Mouse (Mus musculus) testis, adult 2 months (tissue): ENCODE measurements around the gene Tomm20l. TPM values are rescaled to one million over a fixed set of nuclear protein-coding genes. Genes with fewer than 3 reads are reported as not detected.

Source experiments
- H3K27ac ChIP-seq: fragments of 200-500 bp; 2 replicates; pipeline ENCODE4 v1.5.1; 2012; ENCODE audit warnings: low read depth, low read length; ENCODE audit not compliant: control insufficient read depth, insufficient read depth
- H3K27me3 ChIP-seq: fragments of 200-500 bp; 2 replicates; pipeline ENCODE4 v1.6.1; 2012; ENCODE audit warnings: mild to moderate bottlenecking, low read length, moderate library complexity; ENCODE audit not compliant: control insufficient read depth, insufficient read depth
- H3K36me3 ChIP-seq: fragments of 200-500 bp; 2 replicates; pipeline ENCODE4 v1.6.1; 2012; ENCODE audit warnings: mild to moderate bottlenecking, low read length; ENCODE audit not compliant: control insufficient read depth, insufficient read depth
- H3K4me1 ChIP-seq: fragments of 200-500 bp; 2 replicates; pipeline ENCODE4 v1.6.1; 2012; ENCODE audit warnings: low read length; ENCODE audit not compliant: control insufficient read depth, insufficient read depth
- H3K4me3 ChIP-seq: fragments of 200-500 bp; 2 replicates; pipeline ENCODE4 v1.5.1; 2012; ENCODE audit warnings: low read depth, mild to moderate bottlenecking, low read length, moderate library complexity, mixed read lengths; ENCODE audit not compliant: control insufficient read depth
- CTCF ChIP-seq: fragments of 200-500 bp; IDR thresholded peaks from 2 replicates; pipeline ENCODE4 v1.5.1; 2012; ENCODE audit warnings: low read depth, mild to moderate bottlenecking, inconsistent platforms, low read length, moderate library complexity; ENCODE audit not compliant: control insufficient read depth, insufficient read depth, insufficient replicate concordance
- POLR2A ChIP-seq: fragments of 200-500 bp; IDR thresholded peaks from 2 replicates; pipeline ENCODE4 v1.6.1; 2012; ENCODE audit warnings: low read depth, mild to moderate bottlenecking, inconsistent platforms, low read length, moderate library complexity; ENCODE audit not compliant: control insufficient read depth
- polyA plus RNA-seq: library from polyadenylated mRNA; depleted of rRNA; stranded (reverse); fragments of >200 nt; gene quantifications from 2 replicates; pipeline ENCODE4 v1.2.3, GENCODE M21; 2012; rRNA removed

Tomm20l gene
- polyA plus RNA-seq, 1 experiment, result 48.0 TPM

DNA sequence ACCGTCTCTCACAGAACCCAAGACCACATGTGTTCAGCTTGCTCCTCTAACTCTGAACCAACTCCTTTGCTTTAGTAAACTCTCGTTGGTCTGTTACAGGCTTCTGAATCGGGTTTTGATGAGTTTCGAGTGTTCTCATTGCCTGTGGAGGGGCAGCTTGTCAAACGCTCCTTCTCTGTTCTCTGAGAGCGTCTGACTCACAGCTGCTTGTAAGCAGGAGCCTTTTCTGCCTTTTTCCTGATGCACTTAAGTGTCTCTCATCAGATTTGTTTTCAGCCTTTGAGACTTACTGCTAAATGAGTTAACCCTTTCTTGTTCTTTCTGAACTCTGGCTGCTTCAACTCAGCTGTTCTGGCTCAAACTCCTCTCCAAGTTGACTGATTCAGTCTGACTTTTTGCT is 46.7 kb downstream of the Tomm20l start:
- Histone ChIP-seq H3K4me3 (no peak overlapping the region), H3K36me3 (peaks cover 1% of the 10 kb centered on the region; the same call in 1 of the 2 replicates), H3K27me3 (no peaks in the 10 kb centered on the region), H3K27ac (no peak overlapping the region), H3K4me1 (no peaks in the 10 kb centered on the region)
- TF ChIP-seq CTCF (no peak), POLR2A (no peak)

DNA sequence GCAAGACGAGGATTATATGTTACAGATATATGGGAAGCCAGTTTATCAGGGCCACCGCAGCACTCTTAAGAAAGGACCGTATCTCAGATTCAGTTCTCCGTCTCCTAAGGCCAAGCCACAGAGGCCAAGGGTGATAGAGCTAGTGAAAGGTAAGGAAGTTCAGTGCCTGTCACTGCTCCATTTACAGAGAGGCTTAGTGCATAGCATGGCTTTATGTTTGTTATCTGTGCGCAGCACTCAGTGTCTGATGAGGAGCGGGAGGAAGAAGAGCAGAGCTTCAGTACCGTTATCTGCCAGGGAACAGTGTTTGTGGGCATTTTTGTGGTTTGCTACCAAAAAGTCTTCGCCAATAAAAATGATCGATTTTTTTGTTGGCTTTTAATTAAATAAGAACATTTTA is 53.2 kb downstream of the Tomm20l start:
- no peak overlapping the region for H3K27ac ChIP-seq
- H3K4me1 ChIP-seq, result no peaks in the 10 kb centered on the region
- no peaks in the 10 kb centered on the region for H3K27me3 ChIP-seq
- peaks cover 2% of the 10 kb centered on the region for H3K36me3 ChIP-seq
- H3K4me3 ChIP-seq, result no peak overlapping the region
- no peak for TF ChIP-seq CTCF
- TF ChIP-seq POLR2A, result no peak

DNA sequence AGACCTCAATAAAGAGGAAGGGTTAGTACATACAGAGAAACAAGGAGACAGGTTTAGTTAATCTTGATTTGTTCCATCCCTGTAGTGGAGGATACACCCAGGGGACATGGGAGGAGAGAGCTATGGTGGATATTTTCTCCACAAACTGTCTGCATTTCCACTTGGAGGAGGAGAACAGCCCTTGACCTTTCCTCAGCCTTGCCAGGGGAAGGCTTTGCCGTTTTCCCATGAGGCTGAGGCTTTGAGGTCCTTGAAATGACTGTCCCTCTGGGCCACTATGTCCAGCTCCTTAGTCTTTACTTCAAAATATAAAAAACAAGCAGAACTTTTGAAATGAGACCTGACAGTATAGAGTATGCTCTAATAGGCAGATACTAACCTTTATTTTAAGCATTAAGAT is 58.7 kb downstream of the Tomm20l start:
- no peaks in the 10 kb centered on the region for H3K4me1 ChIP-seq
- H3K36me3 ChIP-seq, result peaks cover 4% of the 10 kb centered on the region
- H3K27me3 ChIP-seq, result no peaks in the 10 kb centered on the region
- H3K27ac ChIP-seq, result no peak overlapping the region
- H3K4me3 ChIP-seq, result no peak overlapping the region
- TF ChIP-seq CTCF, result no peak
- TF ChIP-seq POLR2A, result no peak

Other genes with a start within 250 kb of the Tomm20l start
- 212 and 286 TPM in 2 replicates for gene Actr10, start 173.6 kb upstream of the Tomm20l start, polyA plus RNA-seq
- 28.0 and 42.4 TPM in 2 replicates for gene Psma3, start 136.8 kb upstream of the Tomm20l start, polyA plus RNA-seq
- 2.9 and 3.5 TPM in 2 replicates for gene Arid4a, start 95.4 kb upstream of the Tomm20l start, polyA plus RNA-seq
- 9.0 and 9.6 TPM in 2 replicates for gene Timm9, start 25.3 kb downstream of the Tomm20l start, polyA plus RNA-seq
- 25.3 and 25.8 TPM in 2 replicates for gene 2700049A03Rik, start 25.4 kb downstream of the Tomm20l start, polyA plus RNA-seq
- 4.3 and 4.9 TPM in 2 replicates for gene Dact1, start 198.5 kb downstream of the Tomm20l start, polyA plus RNA-seq